Mouse (Mus musculus) monocyte, adult 5-6 weeks (primary cell): ENCODE results near the gene Gm10147. TPM values are rescaled to one million over a fixed set of nuclear protein-coding genes. Genes with fewer than 3 reads are reported as not detected.
"Not testable (repeated sequence)": the region's sequence is repeated elsewhere in the genome, so short reads cannot be mapped to it uniquely, and the experiment has no call there.

ENCODE experiments used
- ATAC-seq: fragments of 153-309, 156-312 bp; replicated peaks from 2 replicates; pipeline ENCODE4 v1.8.0; 2017; ENCODE audit warnings: mild to moderate bottlenecking; ENCODE audit not compliant: low TSS enrichment, insufficient number of reproducible peaks, severe bottlenecking, poor library complexity, low FRiP score
- total RNA-seq: library from RNA; stranded (forward); fragments of 200-1000, 200-491, 200-594 nt; gene quantifications from 3 replicates; pipeline ENCODE4 v1.2.3, GENCODE M21; 2017

Gene Gm10147
- not detected in 3 replicates for total RNA-seq

- not testable (repeated sequence) for ATAC-seq
These were observed at the start of gene Gm10147 for GRCm38 (mm10) chrX:28607742-28608141. Gene Gm10147 (minus strand): TSS chrX:28607842.
